Mouse (Mus musculus): ENCODE measurements around the gene Acss2.
"Not testable (repeated sequence)": the region's sequence is repeated elsewhere in the genome, so short reads cannot be mapped to it uniquely, and the experiment has no call there.

The Acss2 gene

DNA sequence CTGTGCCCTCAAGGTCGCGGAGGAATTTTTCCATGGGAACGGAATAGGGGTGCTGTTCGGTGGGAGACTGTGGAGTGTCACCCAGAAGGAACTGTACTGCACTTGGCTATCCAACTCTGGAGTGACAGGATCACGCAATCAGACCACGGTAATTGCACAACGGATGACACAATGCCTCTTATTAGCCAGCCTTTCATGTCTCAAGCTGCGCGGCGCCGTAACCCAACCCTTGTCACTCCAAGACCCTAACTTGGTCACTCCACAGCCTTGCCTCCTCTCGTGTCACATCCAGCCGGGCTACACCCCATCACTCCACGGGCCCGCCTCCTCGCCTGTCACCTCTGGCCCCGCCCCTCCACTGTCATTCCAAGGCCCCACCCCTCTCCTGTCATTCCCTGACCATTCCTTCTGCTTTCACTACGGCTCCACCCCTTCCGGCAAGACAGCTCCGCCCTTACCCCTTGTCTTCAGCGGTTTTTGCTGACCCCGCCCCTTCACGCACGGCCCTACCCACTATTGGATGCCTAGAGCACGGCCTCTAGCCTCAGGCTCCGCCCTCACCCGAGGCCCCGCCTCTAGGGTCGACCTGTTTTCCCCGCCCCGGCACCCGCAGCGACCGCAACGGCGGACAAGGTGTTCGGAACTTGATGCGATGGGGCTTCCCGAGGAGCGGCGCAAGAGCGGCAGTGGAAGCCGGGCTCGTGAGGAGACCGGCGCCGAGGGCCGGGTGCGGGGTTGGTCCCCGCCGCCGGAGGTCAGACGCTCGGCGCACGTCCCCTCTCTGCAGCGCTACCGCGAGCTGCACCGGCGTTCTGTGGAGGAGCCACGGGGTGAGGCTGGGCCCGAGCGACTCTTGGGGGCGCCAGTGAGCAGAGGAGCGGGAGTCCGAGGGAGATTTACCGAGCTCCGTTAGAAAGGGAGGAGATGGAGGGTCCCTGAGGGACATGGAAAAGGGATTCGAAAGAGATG lies at the start of gene Acss2, which contains the start of gene Ggt7:
Gene Acss2 (plus strand): TSS at position 494 of the 969 bp plus-strand sequence.
Gene Ggt7 (minus strand): TSS at position 783 of the 969 bp plus-strand sequence.
- peak; percentile 95 for DNase-seq

DNA sequence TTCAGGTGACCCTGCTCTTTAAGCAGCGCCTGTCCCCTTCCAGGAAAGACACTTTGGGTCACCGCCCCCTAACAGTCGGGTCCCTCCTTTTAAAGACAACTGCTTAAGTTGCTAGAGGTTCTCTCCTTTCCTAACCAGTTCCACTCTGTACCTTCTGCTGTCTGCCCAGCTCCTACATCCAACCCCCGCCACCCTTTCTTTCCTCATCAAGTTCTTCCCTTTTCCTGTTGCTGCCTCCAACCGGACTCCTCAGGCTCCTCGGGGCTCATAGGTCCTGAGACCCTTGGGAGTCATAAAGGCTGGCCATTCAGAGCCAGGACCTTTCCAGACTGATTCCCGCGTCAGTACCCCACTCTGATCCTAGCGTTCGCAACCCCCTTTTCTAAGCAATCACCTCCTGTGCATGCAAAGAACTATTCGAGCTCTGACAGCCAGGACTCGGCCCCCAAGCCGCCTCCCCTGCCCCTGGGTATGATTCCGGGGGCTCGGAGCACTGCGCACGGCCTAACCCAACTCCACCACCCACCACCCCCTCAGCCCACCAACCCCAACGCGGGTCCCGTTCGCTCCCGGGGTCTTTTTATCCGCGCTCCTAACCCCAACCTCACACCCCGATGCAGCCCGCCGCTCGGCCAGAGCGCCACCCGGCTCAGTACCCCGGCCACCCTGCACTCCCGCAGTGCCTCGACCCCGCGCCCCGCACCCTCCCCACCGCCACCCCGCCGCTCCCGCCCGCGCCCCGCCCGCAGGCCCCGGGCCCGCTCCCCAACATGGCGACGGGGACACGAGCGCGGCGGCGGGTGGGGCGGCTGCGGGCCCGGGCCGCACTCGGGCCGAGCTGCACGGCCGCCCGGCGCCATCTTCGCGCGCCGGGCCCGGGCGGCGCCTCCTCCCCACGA lies 44.8 kb upstream of the Acss2 start:
- peak; percentile 41 for DNase-seq

DNA sequence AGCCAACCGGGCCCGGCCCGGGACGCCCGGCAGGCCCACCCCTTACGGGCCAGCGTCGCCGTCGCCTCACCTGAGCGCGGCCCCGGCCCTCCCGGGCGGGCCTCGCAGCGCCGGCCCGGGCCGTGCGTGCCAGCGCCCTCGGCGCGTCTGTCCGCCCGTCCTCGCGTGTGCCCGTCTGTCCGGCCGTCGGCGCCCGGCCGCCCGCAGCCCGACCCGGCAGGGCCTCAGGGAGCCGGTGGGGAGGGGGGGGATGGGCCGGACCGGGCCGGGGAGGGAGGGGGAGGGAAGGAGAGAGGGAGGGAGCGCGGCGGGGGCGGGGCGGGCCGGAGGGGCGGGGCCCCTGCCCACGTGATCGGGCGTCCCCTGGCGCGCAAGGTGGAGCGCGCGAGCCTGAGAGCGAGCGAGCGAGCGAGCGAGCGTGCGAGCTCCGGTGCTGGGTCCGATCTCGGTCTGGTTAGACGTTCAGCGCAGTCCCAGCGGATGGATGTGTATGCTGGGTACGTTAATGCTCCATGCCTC lies 44.1 kb upstream of the Acss2 start, which contains the start of gene Ncoa6:
Gene Ncoa6 (minus strand): TSS at position 325 of the 519 bp plus-strand sequence.
- DNase-seq = peak; percentile 74

DNA sequence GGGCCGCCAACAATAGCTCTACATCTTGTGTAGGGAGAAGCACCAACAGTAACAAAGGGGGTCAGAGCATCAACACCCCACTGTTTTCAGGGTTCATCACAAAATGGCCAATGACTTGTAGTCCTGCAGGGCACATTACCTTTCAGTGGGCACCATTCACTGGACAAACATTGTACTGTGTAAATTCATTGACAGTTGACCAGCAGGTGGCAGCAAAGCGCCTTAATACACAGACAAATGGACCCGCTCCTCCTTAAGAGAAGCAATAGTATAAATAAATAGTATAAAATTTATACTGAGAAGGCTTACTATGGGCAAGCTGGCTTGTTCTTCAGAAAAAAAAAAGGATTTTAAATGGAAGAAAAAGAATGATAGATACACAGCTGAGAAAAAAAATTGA lies 35.7 kb upstream of the Acss2 start:
- peak; percentile 65 for DNase-seq

DNA sequence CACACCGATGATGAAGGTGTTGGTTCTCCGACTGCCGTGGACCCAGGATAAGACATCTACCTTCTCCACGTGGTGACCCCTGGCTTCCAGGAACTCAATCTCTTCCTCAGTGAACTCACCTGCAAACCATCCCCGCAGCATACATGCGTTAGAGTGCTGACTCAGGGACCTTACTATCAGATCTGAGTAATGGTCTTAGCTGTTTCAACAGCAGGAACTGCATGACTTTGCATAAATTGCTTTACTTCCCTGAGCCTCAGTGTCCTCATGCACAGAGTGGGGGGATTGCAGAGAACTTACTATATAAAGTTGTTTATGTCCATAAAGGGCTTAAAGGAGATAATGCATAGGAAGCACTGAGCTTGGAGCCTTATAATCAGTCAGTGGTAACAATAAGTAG lies 26.8 kb upstream of the Acss2 start:
- no peak for DNase-seq

DNA sequence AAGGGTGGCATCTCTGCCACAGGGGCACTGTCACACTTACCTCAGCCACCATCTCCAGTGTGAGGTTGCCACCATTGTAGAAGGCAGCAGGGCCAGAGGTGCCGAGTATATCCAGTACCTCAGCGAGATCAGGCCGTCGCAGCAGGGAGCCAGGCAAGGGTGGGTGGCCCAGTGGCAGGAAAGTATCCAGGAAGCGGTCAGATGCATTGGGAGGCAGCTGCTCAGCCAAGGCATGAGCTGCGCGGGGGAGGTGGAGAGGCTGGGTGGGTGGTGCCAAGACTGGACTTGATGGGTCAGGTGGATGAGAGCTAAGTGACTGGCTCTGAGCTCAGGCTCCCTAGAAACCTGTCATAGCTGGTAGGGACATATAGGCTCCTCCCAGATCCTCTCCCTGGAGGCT lies 15.2 kb upstream of the Acss2 start:
- no peak for DNase-seq

DNA sequence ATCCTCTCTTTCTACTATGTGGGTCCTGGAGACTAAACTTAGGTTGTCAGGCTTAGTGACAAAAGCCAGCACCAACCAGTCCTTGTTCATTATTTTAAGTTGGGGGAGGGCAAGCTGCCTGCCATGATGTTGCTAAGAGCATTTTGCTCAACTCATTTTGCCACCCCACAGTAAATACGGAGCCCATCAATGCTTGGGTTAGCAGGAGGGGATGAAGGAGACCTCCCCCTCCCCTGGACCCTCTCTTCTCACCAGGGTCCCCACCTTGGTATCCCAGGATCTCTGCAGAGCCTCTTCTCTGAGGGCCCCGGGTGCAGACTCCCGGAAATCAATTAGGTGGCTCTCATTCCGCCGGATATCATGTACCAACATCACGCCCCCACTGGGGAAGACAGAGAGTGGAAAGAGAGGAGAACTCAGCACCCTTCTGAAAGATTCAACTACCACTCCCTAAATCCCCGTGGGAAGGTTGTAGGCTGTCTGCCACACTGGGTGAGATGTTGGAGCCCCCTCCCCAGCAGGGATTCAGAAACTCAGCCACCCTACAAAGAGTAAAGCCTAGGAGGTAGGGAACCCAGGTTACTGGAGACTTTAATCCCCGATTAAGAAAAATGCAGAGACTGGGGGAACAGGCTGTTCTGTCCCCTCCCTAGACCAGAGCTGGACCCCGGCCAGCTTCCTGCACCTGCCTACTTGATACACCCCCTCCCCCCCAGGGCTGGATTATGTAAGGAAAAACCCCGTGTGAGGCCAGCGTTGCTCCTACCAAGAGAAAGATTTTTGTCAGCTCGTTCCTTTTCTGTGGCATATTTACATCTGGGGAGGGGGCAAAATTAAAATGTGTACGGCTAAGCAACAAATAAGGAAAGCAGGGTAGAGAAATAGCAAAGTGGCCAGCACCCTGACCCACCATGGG lies 13.1 kb upstream of the Acss2 start:
- DNase-seq = peak; percentile 40

DNA sequence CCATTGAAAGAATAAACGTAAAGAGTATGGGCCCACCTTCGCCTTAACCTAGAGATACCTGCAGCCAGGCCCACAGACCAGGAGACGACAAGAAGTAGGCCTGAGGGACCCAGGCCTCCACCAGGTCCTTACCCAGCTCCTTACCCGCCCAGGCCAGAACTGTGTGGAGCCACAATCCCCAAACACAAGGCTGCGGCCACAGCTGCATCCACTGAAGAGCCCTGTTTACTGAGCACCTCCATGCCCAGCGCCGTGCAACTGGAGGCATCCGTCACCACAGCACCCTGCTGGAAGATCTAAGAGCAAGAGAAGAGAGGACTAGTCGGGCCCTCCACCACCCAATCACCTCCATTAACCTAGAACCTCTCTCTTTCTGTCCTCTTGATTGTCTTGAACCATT lies 11.9 kb upstream of the Acss2 start:
- DNase-seq = no peak

DNA sequence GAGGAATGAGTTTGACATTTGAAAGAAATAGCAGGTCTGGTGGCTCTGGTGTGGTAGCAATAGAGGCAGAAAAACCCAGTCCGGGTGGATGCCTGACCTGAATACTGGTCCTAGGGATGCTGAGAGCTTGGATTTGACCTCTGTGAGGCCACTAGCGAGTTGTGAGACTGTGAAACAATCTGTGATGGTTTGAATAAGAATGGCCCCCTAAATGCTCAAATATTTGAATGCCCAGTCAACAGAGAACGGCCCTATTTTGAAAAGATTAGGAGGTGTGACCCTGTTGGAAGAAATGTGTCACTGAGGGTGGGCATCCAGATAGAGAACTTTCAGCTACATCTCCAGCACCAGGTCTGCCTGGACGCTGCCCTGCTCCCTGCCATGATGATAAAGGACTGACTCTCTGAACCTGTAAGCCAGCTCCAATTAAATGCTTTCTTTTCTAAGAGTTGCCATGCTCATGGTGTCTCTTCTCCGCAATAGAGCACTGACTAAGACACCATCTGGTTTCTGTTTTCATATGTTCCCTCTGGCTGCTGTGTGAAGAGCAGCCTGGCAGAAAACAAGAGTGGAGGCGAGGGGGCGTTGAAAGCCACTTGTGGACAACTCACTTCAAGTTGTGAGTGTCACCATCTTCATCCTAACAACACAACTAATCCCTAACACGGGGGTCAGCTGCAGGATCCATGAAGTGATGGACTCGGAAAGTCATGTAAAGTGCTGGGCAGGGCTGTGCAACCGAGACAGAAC lies 9.9 kb upstream of the Acss2 start:
- no peak for DNase-seq

DNA sequence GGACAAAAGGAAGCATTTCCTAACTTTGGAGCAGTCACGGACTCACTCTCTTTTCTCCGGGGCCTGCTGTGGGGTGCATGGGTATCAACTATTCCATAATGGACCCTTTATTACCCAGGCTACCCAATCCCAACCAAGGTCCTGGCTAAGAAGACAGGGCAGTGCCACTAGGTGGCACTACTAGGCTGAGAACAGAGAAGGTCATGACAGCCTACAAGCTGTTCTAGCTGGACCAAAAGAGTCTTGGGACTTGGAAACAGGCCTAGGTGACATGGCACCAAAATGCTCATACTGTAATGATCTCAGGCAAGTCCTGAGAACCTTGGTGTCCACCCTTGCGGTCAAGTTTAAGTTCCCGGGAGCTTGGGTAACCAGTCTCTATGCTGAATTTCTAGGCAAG lies 5.3 kb upstream of the Acss2 start:
- no peak for DNase-seq

DNA sequence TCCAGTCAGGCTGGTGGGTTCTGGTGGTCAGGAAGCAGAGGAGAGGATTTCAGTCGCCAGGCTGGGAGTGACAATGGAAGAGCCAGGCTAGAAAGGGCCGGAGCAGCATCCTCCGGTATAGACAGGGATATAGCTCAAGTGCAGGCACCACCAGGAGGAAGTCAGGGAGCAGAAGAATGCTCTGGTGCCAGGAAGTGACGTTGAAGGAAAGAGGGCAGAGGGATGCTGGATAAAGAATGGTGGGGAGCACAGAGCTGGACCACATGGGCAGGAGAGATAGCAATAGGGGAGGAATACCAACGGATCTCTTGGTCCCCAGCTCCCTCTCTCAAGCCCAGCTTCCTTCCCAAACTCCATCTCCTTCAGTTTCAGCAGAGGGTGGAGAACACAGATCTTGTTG lies 4.2 kb upstream of the Acss2 start:
- DNase-seq = peak; percentile 37

DNA sequence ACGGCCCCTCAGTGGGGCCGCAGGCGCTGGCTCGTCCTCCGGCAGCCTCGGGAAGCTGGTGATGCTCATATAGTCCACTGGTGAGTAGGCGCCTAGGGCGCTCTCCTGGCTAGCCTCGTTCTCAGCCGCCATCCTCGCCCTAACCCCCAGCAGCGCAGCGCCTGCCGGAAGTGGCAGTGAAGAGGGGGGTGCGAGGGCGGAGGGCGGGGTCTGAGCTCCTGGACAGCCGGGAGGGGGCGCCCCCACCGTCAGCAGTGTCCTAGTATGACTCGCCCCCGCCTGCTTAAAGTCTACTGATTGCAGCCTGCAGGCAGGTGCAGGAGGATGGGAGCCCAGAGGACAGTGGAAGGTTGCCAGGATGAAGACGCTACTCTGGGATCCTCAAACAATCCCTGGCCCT lies 3.1 kb upstream of the Acss2 start:
- DNase-seq = peak; percentile 89

DNA sequence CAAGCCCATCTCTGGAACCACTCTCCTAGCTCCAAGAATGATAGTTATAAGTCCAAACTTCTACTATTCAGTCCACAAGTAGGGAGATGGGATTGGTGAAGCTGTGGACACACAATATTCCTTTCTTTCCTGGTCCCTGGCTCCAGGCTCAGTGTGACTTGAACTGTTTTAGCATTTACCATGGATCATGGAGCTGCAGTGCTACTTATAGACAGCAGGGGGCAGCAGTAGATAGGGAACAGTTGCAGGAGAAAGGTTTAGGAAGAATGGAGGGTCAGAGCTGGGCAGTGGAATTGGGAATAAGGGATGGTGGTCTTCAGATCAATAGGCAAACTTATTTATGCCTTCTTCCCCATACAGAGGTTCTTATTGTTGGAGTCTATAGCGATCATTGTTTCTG lies 1.8 kb upstream of the Acss2 start:
- peak; percentile 54 for DNase-seq

DNA sequence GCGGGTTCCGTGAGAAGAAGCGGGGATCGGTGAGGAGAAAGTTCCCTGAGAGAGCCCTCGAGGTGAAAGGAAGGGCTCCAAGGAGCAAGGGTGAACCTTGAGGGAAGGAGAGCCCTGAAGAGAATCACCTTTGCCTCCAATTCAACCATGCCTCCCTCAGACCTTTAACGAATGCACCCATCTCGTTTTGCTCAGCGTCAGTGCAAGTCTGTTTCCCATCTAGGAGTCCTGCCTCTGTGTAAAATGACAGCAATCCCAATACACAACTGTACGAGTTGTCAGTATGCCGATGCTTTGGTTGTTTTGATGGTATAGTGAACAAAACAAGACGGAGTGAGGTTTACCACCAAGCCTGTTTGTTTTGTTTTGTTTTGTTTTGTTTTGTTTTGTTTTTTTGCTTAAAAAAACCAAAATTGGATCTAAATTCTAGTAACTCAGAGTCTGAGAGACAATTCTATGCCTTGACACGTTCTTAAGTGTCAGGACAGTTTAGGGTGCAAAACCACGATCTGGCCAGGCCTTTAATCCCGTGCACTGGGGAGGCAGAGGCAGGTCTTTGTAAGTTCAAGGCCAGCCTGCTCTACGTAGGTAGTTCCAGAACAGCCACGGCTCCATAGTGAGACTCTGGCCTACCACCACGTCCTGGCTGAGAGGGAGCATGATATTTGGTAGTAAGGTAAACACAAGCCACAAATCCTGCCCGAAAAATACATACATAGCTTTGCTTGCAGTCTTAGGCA lies 953 bp downstream of the Acss2 start:
- DNase-seq = no peak

DNA sequence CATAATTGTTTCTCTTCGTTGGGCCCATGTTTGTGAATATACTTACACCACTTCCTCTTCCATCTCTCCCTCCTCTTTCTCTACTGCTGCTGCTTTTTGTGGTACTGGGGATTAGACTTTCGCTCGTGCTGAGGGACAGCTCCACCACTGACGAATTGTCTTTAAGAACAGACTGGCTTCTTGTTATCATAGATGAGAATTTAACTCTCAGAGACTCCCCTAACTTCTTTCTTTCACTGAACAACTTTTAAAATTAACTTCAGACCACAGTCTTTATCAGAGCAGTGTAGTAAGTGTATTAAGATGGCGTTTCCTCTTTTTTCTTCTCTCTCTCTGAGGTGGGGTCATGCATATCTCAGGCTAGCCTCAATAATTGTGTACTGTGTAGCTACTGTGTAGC lies 6.0 kb downstream of the Acss2 start:
- DNase-seq = no peak

DNA sequence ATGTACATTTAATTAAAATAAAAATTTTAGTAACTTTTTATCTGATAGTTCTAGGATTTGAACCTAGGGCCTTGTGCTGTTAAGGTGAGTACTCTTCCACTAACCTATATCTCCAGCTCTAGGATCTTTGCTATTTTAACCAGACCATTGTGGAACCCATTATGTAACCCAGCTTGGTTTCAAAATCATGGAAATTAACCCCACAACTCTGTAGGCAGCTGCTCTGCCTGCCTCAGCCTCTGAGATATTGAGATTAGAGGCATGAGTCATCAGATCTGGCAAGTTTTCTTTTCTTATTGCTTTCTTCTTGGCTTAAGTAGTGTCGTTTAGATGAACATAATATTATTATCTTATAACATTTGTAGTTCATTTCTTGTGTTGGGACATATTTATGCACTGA lies 6.6 kb downstream of the Acss2 start:
- no peak for DNase-seq

DNA sequence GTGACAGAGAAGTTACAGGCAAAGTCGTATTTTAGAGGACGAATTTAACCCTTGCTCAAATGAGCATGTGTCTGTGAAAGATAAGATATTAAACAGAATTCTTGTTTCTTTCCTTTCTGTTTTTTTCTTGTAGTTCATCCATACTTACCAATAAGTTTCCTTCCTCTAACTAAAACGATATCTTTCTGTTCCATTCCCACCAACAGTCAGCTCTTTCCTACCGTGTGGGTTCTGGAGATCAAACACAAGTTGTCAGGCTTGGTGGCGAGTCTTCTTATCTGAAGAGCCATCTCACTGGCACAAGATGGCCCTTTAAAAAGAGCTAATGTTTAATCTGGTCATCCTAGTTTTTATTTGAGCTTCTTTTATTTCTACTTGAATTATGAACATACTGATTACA lies 9.6 kb downstream of the Acss2 start:
- no peak for DNase-seq

DNA sequence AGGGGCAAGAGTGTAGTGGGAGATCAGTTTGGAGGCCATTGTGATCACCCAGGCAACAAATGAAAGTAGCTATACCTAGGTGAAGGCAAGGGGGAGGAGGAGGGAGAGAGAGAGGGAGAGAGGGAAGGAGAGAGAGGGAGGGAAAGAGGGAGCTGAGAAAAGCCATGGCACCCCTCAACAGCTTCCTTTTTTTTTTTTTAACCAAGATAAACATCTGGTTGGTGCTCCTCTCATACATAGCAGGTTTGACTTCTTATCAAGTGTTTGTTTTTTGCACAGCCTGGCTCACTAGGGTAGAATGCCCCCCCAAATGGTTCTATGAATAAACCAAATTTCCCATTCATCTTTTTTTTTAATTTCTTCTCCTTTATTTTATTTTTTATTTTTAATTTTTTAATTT lies 18.5 kb downstream of the Acss2 start:
- DNase-seq = no peak

DNA sequence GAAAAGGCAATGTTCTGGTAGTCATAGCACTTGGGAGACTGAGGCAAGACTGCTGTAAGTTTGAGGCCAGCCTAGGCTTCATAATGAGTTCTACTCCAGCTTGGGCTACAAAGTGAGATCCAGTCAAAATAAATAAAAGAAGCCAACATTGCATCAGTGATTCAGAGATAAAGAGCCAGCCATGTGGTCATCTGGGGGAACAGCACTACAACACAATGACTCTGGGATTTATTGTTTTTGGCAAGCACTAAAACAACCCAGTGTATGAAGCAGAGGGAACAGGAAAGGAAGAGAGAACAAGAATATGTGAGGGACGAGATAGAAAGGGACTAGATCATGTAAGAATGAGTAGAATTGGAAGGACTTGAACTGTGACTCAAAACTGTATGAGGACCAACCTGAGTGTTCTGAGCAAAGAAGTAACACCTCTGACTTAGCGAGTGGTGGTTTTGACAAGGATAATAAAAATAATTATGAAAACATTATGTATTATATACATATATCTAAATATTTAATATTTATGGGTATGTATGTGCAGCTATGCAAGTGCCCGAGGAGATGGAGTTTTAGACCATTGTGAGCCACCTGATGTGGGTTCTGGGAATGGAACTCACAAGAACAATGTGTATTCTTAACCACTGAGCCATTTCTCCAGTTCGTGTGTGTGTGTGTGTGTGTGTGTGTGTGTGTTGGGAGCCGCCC lies 20.2 kb downstream of the Acss2 start:
- no peak for DNase-seq

DNA sequence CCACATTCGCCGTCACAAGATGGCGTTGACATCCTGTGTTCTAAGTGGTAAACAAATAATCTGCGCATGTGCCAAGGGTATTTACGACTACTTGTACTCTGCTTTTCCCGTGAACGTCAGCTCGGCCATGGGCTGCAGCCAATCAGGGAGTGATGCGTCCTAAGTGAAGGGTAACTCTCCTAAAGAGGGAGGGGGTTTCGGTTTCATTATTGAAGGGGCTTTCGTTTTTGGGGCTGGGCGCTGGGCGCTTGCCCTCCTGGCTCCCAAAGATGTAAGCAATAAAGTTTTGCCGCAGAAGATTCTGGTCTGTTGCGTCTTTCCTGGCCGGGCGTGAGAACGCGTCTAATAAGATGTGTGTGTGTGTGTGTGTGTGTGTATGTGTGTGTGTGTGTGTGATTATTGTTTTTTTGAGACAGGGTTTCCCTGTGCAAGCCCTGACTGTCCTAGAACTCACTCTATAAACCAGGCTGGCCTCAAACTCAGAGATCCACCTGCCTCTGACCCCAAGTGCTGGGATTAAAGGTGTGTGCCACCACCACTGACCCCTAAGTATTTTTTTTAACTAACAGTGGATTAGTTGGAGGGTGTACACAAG lies 20.8 kb downstream of the Acss2 start:
- DNase-seq = not testable (repeated sequence)
